Mouse (Mus musculus) lung, postnatal 0 days (tissue): ENCODE measurements around the gene Dgkz. TPM values are rescaled to one million over a fixed set of nuclear protein-coding genes. Genes with fewer than 3 reads are reported as not detected.

ENCODE experiments used
- ATAC-seq: fragments of 200-750 bp; cut with Nextera tagmentation; 2 replicates; pipeline ENCODE4 v1.8.0; 2017; ENCODE audit warnings: moderate library complexity
- DNase-seq: peaks from one replicate; pipeline ENCODE4 v3.0.0-alpha.2; 2016; ENCODE audit warnings: low spot score
- H3K27ac ChIP-seq: fragments of 300-500 bp; sonication (generic); 2 replicates; pipeline ENCODE4 v1.5.1; 2014; ENCODE audit warnings: antibody characterized with exemption, mild to moderate bottlenecking, low read length, mixed read lengths
- H3K27me3 ChIP-seq: fragments of 300-500 bp; sonication (generic); replicated peaks from 2 replicates; pipeline ENCODE4 v1.6.1; 2014; ENCODE audit warnings: low read length, mixed read lengths; ENCODE audit not compliant: insufficient read depth
- H3K36me3 ChIP-seq: fragments of 300-500 bp; sonication (generic); 2 replicates; pipeline ENCODE4 v1.6.1; 2014; ENCODE audit warnings: low read length, mixed read lengths; ENCODE audit not compliant: insufficient read depth
- H3K4me1 ChIP-seq: fragments of 300-500 bp; sonication (generic); 2 replicates; pipeline ENCODE4 v1.6.1; 2014; ENCODE audit warnings: antibody characterized with exemption, low read depth, low read length, mixed read lengths; ENCODE audit not compliant: insufficient read depth
- H3K4me2 ChIP-seq: fragments of 300-500 bp; sonication (generic); replicated peaks from 2 replicates; pipeline ENCODE4 v1.6.1; 2014; ENCODE audit warnings: low read depth, mild to moderate bottlenecking, low read length, moderate library complexity, mixed read lengths
- H3K4me3 ChIP-seq: fragments of 300-500 bp; sonication (generic); 2 replicates; pipeline ENCODE4 v1.5.1; 2014; ENCODE audit warnings: low read depth, low read length
- H3K9ac ChIP-seq: fragments of 300-500 bp; sonication (generic); replicated peaks from 2 replicates; pipeline ENCODE4 v1.6.1; 2014; ENCODE audit warnings: low read depth, mild to moderate bottlenecking
- H3K9me3 ChIP-seq: fragments of 300-500 bp; sonication (generic); 2 replicates; pipeline ENCODE4 v1.6.1; 2016; ENCODE audit warnings: low read length, mixed read lengths
- CTCF ChIP-seq: IDR thresholded peaks from 2 replicates; pipeline ENCODE4 v1.5.1; 2016; ENCODE audit warnings: antibody characterized with exemption, mild to moderate bottlenecking
- EP300 ChIP-seq: IDR thresholded peaks from 2 replicates; pipeline ENCODE4 v1.6.1; 2016; ENCODE audit warnings: antibody characterized with exemption, mild to moderate bottlenecking, control low read depth
- WGBS: fragments of 180-500 bp; shearing (Covaris S2); extraction: QIAGEN DNeasy Blood & Tissue Kit; methylation state at CpG from one replicate; pipeline ENCODE4 v1.1.7; 2014; 5-methylcytosine and 5-hydroxymethylcytosine counted together
- microRNA-seq: library from miRNA; unstranded; fragments of <30 nt; microRNA quantifications from one replicate; pipeline ENCODE4, GENCODE M21; 2016
- polyA plus RNA-seq: library from polyadenylated mRNA; unstranded; fragments of >200 nt; fragmentation: Nextera tagmentation; extraction: Ambion mirVana; gene quantifications from 2 replicates; pipeline ENCODE4 v1.2.1, GENCODE M21; 2015

The Dgkz gene
- polyA plus RNA-seq, 1 experiment from 2014 or later: 50.7 TPM

DNA sequence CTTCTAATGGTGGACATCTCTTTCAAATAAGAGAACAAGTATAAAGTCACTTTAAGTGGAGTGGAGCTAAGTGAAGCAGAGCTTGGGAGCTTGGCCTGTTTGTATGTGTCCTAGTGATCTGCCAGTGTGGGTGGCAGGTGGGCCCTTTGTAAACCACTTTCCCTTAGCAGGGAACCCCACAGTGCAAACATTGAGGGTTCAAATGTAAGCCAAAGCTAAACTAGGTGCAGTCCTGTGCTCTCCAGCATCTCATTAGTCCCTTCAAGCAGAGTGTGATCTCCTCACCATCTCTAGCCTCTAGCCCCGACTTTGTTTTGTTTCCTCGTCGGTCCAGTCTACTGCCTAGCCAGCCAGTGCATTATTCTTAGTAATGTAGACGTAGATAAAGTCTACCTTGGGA, 91.0 kb downstream of the Dgkz start:
- no peak overlapping the region for H3K27ac ChIP-seq
- 74% methylated on average over 4 of the region's 4 CpGs for WGBS
- DNase-seq: no peak

DNA sequence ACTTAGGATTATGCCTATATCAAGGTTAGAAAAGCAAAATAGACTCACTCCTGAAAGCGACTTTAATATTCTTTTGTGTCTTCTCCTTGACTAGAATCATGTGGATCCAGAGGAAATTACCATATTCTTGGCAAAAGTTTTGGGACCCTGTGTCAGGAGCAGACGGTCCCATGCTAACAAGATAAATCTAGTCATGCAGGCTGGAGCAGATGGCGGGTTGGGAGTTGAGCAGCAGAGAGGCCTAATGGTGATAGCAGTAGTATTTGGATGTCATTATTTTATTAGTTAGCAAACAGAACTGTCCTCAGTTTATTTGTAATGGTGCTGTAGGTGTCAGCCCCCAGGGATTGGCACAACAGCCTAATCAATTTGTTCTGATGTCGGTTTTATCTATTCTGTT, 91.7 kb downstream of the Dgkz start:
- H3K27me3 ChIP-seq: no peaks in the 10 kb centered on the region
- TF ChIP-seq EP300 (no peak), CTCF (no peak)
- H3K27ac ChIP-seq: no peak overlapping the region
- WGBS: 68% methylated on average over 4 of the region's 4 CpGs
- no peaks in the 10 kb centered on the region for H3K9me3 ChIP-seq
- H3K36me3 ChIP-seq: no peaks in the 10 kb centered on the region; the same call in 1 of the 2 replicates
- H3K4me3 ChIP-seq: no peak overlapping the region
- DNase-seq (no peak), ATAC-seq (no peak)
- H3K4me2 ChIP-seq: no peak overlapping the region
- no peaks in the 10 kb centered on the region for H3K4me1 ChIP-seq
- no peak overlapping the region for H3K9ac ChIP-seq

More for the DNA sequence above, 91.0 kb downstream of the Dgkz start:
- H3K4me3 ChIP-seq: no peak overlapping the region
- no peak for ATAC-seq
- no peak overlapping the region for H3K9ac ChIP-seq
- no peak overlapping the region for H3K4me2 ChIP-seq
- no peaks in the 10 kb centered on the region for H3K9me3 ChIP-seq
- no peaks in the 10 kb centered on the region; the same call in 1 of the 2 replicates for H3K36me3 ChIP-seq
- TF ChIP-seq CTCF (no peak), EP300 (no peak)
- H3K27me3 ChIP-seq: no peaks in the 10 kb centered on the region
- H3K4me1 ChIP-seq: no peaks in the 10 kb centered on the region

Small RNA genes within 50 kb of the gene (microRNA-seq; reads per million reads assigned to microRNA genes)
- not detected for gene Mir6999

Other genes starting within 250 kb of the Dgkz start
- 7.1 and 7.3 TPM in 2 replicates for gene Ambra1, start 245.7 kb downstream of the Dgkz start, polyA plus RNA-seq
- 0.12 and 0.16 TPM in 2 replicates for gene Chrm4, start 48.6 kb downstream of the Dgkz start, polyA plus RNA-seq
- gene Mdk, start 43.6 kb downstream of the Dgkz start, polyA plus RNA-seq: 101 and 104 TPM in 2 replicates
- gene Gm9821, start 30.2 kb downstream of the Dgkz start, polyA plus RNA-seq: 0.14 and 0.35 TPM in 2 replicates
- gene Creb3l1, start 48.6 kb upstream of the Dgkz start, polyA plus RNA-seq: 7.0 and 8.1 TPM in 2 replicates
- gene Phf21a, start 117.3 kb upstream of the Dgkz start, polyA plus RNA-seq: 12.9 and 13.6 TPM in 2 replicates